ENCODE assay signal across 9 mouse cellular contexts in the genomic region with DNA sequence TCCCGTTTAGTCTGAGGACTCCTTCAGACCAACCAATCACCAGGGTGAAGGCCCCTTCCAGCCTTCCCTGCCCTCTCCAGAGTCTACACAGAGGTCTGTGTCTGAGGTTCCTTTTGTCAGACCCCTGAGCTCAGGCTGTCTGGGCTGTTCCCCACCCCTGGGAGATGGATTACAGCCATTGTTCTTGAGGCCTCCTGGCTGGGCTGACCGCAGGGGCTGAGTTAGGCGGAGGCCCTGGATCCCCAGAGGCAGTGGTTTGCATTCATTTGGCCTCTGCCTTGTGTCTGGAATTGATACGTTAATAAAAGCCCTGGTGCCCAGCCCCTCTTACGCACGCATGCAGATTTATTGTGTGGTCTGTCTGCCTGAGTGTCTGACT. TPM values are rescaled to one million over a fixed set of nuclear protein-coding genes. Genes with fewer than 3 reads are reported as not detected.
DNase-seq lines count a peak whose midpoint lies in the region; ATAC-seq and TF ChIP-seq lines count a peak whose summit lies in the region.
"Had no signal": no experiment of that assay in that cellular context is flagged by ENCODE, and none has a peak within 500 bp of the region (broad histone marks: within the 10 kb centered on the region; RNA-seq: fewer than 3 reads in every experiment).

No protein-coding gene starts in this region.

- TF ChIP-seq CTCF in liver, postnatal 0 days (IDR thresholded peaks at IDR 0.05; ENCODE audit: low read depth), result no peak

- DNase-seq in liver, postnatal 0 days, result no peak
- DNase-seq in liver, result no peak
- no peak for DNase-seq in urinary bladder, adult 18-20 months (ENCODE audit: low spot score in 2 of 2)
- no peak for DNase-seq in left cerebral cortex, postnatal 14 days (ENCODE audit: low spot score in 2 of 2)
- no peak for DNase-seq in cerebellum, adult 11-12 months

- H3K4me1 ChIP-seq in liver, postnatal 0 days (ENCODE audit: insufficient read depth), result peaks cover 53% of the 10 kb centered on the region
- H3K4me1 ChIP-seq in forebrain, embryonic 15.5 days, result peaks cover 66% of the 10 kb centered on the region
- H3K4me1 ChIP-seq in limb, embryonic 13.5 days, result peaks cover 55% of the 10 kb centered on the region
- peaks cover 45% of the 10 kb centered on the region for H3K4me1 ChIP-seq in stomach, embryonic 16.5 days (ENCODE audit: control insufficient read depth, insufficient read depth, low read length)

- no peaks in the 10 kb centered on the region for H3K27me3 ChIP-seq in liver, postnatal 0 days (ENCODE audit: insufficient read depth, low read length)
- H3K27me3 ChIP-seq in forebrain, embryonic 15.5 days, result no peaks in the 10 kb centered on the region
- no peaks in the 10 kb centered on the region for H3K27me3 ChIP-seq in limb, embryonic 13.5 days
- H3K27me3 ChIP-seq in stomach, embryonic 16.5 days (ENCODE audit: control insufficient read depth, insufficient read depth, low read length), result no peaks in the 10 kb centered on the region
- H3K27me3 ChIP-seq: megakaryocyte, embryonic 14.5 days had no signal

- no peak for ATAC-seq in liver, postnatal 0 days
- peak; percentile 61 for ATAC-seq in forebrain, embryonic 15.5 days (replicated peaks)
- no peak for ATAC-seq in limb, embryonic 13.5 days (ENCODE audit: low FRiP score, low read depth)
- ATAC-seq in stomach, embryonic 16.5 days (ENCODE audit: insufficient read depth, low FRiP score), result no peak; the same call in 1 of the 2 replicates

- H3K27ac ChIP-seq in liver, postnatal 0 days (ENCODE audit: low read depth), result no peak overlapping the region
- H3K27ac ChIP-seq in forebrain, embryonic 15.5 days (replicated peaks), result peak overlapping the region; percentile 84
- peak overlapping the region; percentile 67; the same call in 1 of the 2 replicates for H3K27ac ChIP-seq in limb, embryonic 13.5 days
- peak overlapping the region; percentile 83 for H3K27ac ChIP-seq in stomach, embryonic 16.5 days (ENCODE audit: low read length)

- WGBS in liver, postnatal 0 days (ENCODE audit: insufficient replicate concordance), result 52% methylated on average over 6 of the region's 6 CpGs
- 2% methylated on average over 6 of the region's 6 CpGs for whole genome bisulfite sequencing in forebrain, embryonic 15.5 days
- WGBS in limb, embryonic 13.5 days, result 15% methylated on average over 6 of the region's 6 CpGs
- 22% methylated on average over 6 of the region's 6 CpGs for WGBS in stomach, embryonic 16.5 days

- peak overlapping the region; percentile 41; the same call in 1 of the 2 replicates for H3K9ac ChIP-seq in liver, postnatal 0 days (replicated peaks)
- H3K9ac ChIP-seq in forebrain, embryonic 15.5 days (replicated peaks), result no peak overlapping the region
- H3K9ac ChIP-seq in limb, embryonic 13.5 days, result no peak overlapping the region; the same call in 1 of the 2 replicates
- H3K9ac ChIP-seq in stomach, embryonic 16.5 days (ENCODE audit: low read length), result peak overlapping the region; percentile 40; the same call in 1 of the 2 replicates

- H3K9me3 ChIP-seq in liver, postnatal 0 days (ENCODE audit: low read length), result no peaks in the 10 kb centered on the region
- no peaks in the 10 kb centered on the region for H3K9me3 ChIP-seq in forebrain, embryonic 15.5 days
- H3K9me3 ChIP-seq in limb, embryonic 13.5 days, result no peaks in the 10 kb centered on the region
- H3K9me3 ChIP-seq in stomach, embryonic 16.5 days (replicated peaks; ENCODE audit: control insufficient read depth, low read length), result no peaks in the 10 kb centered on the region
- H3K9me3 ChIP-seq: megakaryocyte, embryonic 14.5 days had no signal

- no peak overlapping the region for H3K4me3 ChIP-seq in liver, postnatal 0 days (ENCODE audit: low read depth, low read length)
- no peak overlapping the region for H3K4me3 ChIP-seq in forebrain, embryonic 15.5 days
- H3K4me3 ChIP-seq in limb, embryonic 13.5 days, result no peak overlapping the region
- H3K4me3 ChIP-seq in stomach, embryonic 16.5 days (replicated peaks; ENCODE audit: low read length), result no peak overlapping the region

- no peak for TF ChIP-seq EP300 in liver, postnatal 0 days (IDR thresholded peaks at IDR 0.05; ENCODE audit: low read depth)

- intact Hi-C loops in left cerebral cortex, postnatal 14 days (cut with DNase I), result no loop called here

- H3K36me3 ChIP-seq in liver, postnatal 0 days (replicated peaks; ENCODE audit: insufficient read depth, low read length), result no peaks in the 10 kb centered on the region
- no peaks in the 10 kb centered on the region for H3K36me3 ChIP-seq in forebrain, embryonic 15.5 days
- no peaks in the 10 kb centered on the region for H3K36me3 ChIP-seq in limb, embryonic 13.5 days
- H3K36me3 ChIP-seq in stomach, embryonic 16.5 days (ENCODE audit: control insufficient read depth, insufficient read depth, low read length), result no peaks in the 10 kb centered on the region

- H3K4me2 ChIP-seq in liver, postnatal 0 days (ENCODE audit: low read depth, low read length), result no peak overlapping the region
- no peak overlapping the region for H3K4me2 ChIP-seq in forebrain, embryonic 15.5 days (replicated peaks)
- H3K4me2 ChIP-seq in limb, embryonic 13.5 days (replicated peaks), result no peak overlapping the region
- H3K4me2 ChIP-seq in stomach, embryonic 16.5 days (ENCODE audit: low read depth, low read length), result no peak overlapping the region

RNA-seq across cellular contexts. Expression of gene Galnt2, which starts 53.1 kb away (rescaled TPM):
- polyA plus RNA-seq in liver, postnatal 0 days (2015; fragmentation: Nextera tagmentation; extraction: Ambion mirVana), result 23.3 and 23.5 TPM in 2 replicates
- polyA plus RNA-seq in forebrain, embryonic 15.5 days (2015; fragmentation: Nextera tagmentation; extraction: Ambion mirVana), result 54.2 and 56.3 TPM in 2 replicates
- 48.0 and 51.4 TPM in 2 replicates for polyA plus RNA-seq in limb, embryonic 13.5 days (2015; fragmentation: Nextera tagmentation; extraction: Ambion mirVana)
- polyA plus RNA-seq in stomach, embryonic 16.5 days (2015; fragmentation: Nextera tagmentation; extraction: Ambion mirVana), result 47.4 and 49.3 TPM in 2 replicates
- total RNA-seq in left cerebral cortex, postnatal 14 days (2021), result 10 to 100 TPM; 67.2 to 70.3 TPM

Comparison
In these comparisons a context has a peak if more than half of its experiments do, and no peak if none do; other contexts are left out.
1. H3K9ac ChIP-seq: peak in liver, postnatal 0 days (single experiment) and stomach, embryonic 16.5 days (single experiment); none in forebrain, embryonic 15.5 days (single experiment) and limb, embryonic 13.5 days (single experiment).